Mouse (Mus musculus): ENCODE data around the gene Tnfrsf9.

Gene Tnfrsf9

GRCm38 (mm10) chr4:150978156-150978910 lies 64.0 kb downstream of the Tnfrsf9 start:
- in situ Hi-C loops (cut with MboI, MseI), result no loop called here

DNA sequence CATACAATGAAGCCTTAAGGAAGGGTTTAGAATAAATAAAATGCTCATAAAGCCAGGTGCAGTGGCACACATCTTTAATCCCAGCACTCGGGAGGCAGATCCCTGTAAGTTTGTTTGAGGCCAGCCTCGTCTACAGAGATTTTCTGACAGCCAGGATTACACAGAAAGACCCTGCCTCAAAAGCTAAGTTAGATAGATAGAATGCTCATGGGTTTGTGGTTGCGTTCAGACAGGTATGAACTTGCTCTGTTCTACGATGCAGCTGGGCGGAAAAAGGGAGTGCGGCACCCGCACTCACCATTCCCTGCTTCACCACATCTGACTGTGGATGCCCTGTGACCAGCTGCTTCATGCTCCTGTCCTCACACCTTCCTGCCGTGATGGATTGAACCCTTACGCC lies 65.1 kb downstream of the Tnfrsf9 start:
- in situ Hi-C loops (cut with MboI, MseI), result no loop called here

GRCm38 (mm10) chr4:150980153-150980552 lies 65.8 kb downstream of the Tnfrsf9 start:
- in situ Hi-C loops (cut with MboI, MseI), result no loop called here

GRCm38 (mm10) chr4:150990148-150990547 lies 75.8 kb downstream of the Tnfrsf9 start:
- in situ Hi-C loops (cut with MboI, MseI), result no loop called here

All from T-helper 2 cell (primary cell).